In the genomic region with DNA sequence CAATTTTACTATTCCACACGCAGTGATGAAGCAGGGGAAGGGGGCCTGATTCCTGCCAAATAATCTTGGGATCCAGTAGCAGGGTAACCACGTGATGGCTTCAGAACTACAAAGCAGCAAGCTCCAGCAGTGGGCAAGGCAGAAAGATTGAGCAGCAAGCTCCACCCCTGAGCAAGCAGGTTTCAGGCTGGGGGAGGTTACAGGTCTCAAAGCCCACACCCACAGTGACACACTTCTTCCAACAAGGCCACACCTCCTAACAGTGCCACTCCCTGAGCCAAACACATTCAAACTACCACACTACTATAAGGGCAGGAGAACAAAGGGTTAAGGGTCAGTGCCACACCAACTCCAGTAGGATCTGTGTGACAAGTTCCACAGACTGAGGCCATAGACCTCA, we compare ENCODE assay signal across 15 mouse cellular contexts. TPM values are rescaled to one million over a fixed set of nuclear protein-coding genes. Genes with fewer than 3 reads are reported as not detected.
A peak's percentile ranks its signal among the peaks of the same experiment; 100 is the strongest.
DNase-seq lines count a peak whose midpoint lies in the region; ATAC-seq lines count a peak whose summit lies in the region.
"Had no signal": no experiment of that assay in that cellular context is flagged by ENCODE, and none has a peak within 500 bp of the region (broad histone marks: within the 10 kb centered on the region; RNA-seq: fewer than 3 reads in every experiment).

No protein-coding gene starts in this region.

- H3K4me1 ChIP-seq in megakaryocyte, embryonic 14.5 days: peaks cover 36% of the 10 kb centered on the region
- peaks cover 20% of the 10 kb centered on the region for H3K4me1 ChIP-seq in liver, embryonic 13.5 days (replicated peaks)
- H3K4me1 ChIP-seq in midbrain, embryonic 11.5 days (ENCODE audit: control insufficient read depth, insufficient read depth, low read length): no peaks in the 10 kb centered on the region
- H3K4me1 ChIP-seq: embryonic facial prominence, embryonic 15.5 days; heart, embryonic 10.5 days; hindbrain, embryonic 15.5 days had no signal

- peak overlapping the region; percentile 17; the same call in 1 of the 2 replicates for H3K4me2 ChIP-seq in liver, embryonic 13.5 days
- no peak overlapping the region for H3K4me2 ChIP-seq in midbrain, embryonic 11.5 days
- H3K4me2 ChIP-seq: embryonic facial prominence, embryonic 15.5 days; hindbrain, embryonic 15.5 days had no signal

- peaks cover 18% of the 10 kb centered on the region for H3K36me3 ChIP-seq in megakaryocyte, embryonic 14.5 days (replicated peaks; ENCODE audit: low read length)
- H3K36me3 ChIP-seq in liver, embryonic 13.5 days: peaks cover 6% of the 10 kb centered on the region
- H3K36me3 ChIP-seq in midbrain, embryonic 11.5 days (ENCODE audit: control insufficient read depth, insufficient read depth, low read length): peaks cover under 1% of the 10 kb centered on the region; the same call in 1 of the 2 replicates

- no peaks in the 10 kb centered on the region for H3K9me3 ChIP-seq in megakaryocyte, embryonic 14.5 days
- H3K9me3 ChIP-seq in liver, embryonic 13.5 days (replicated peaks): no peaks in the 10 kb centered on the region
- H3K9me3 ChIP-seq in midbrain, embryonic 11.5 days (ENCODE audit: control insufficient read depth, low read length): no peaks in the 10 kb centered on the region
- H3K9me3 ChIP-seq: embryonic facial prominence, embryonic 15.5 days; heart, embryonic 10.5 days; hindbrain, embryonic 15.5 days had no signal

- WGBS in liver, embryonic 13.5 days (ENCODE audit: insufficient replicate concordance): 34% methylated on average over 2 of the region's 2 CpGs
- WGBS in midbrain, embryonic 11.5 days: 44% methylated on average over 2 of the region's 2 CpGs

- no peak for ATAC-seq in megakaryocyte, adult 5-6 weeks (ENCODE audit: poor library complexity, severe bottlenecking)
- ATAC-seq in activated CD4-positive, CD25-positive, alpha-beta regulatory T cell, adult 4 months: peak; percentile 57
- ATAC-seq in liver, embryonic 13.5 days (ENCODE audit: low read depth): peak; percentile 76
- ATAC-seq in midbrain, embryonic 11.5 days (ENCODE audit: low FRiP score): no peak
- no peak for ATAC-seq in granulocyte monocyte progenitor cell, adult 5-6 weeks (replicated peaks; ENCODE audit: poor library complexity, severe bottlenecking)
- ATAC-seq: midbrain, embryonic 16.5 days had no signal

- H3K27ac ChIP-seq in liver, embryonic 13.5 days: no peak overlapping the region
- no peak overlapping the region for H3K27ac ChIP-seq in midbrain, embryonic 11.5 days (ENCODE audit: low read depth, low read length)
- H3K27ac ChIP-seq: embryonic facial prominence, embryonic 15.5 days; heart, embryonic 10.5 days; hindbrain, embryonic 15.5 days had no signal

- H3K4me3 ChIP-seq in megakaryocyte, embryonic 14.5 days (replicated peaks): peak overlapping the region; percentile 57
- H3K4me3 ChIP-seq in liver, embryonic 13.5 days (replicated peaks): no peak overlapping the region
- H3K4me3 ChIP-seq in midbrain, embryonic 11.5 days (ENCODE audit: low read depth, low read length): no peak overlapping the region
- H3K4me3 ChIP-seq: embryonic facial prominence, embryonic 15.5 days; heart, embryonic 10.5 days; hindbrain, embryonic 15.5 days had no signal

- no peak overlapping the region for H3K9ac ChIP-seq in liver, embryonic 13.5 days
- no peak overlapping the region for H3K9ac ChIP-seq in midbrain, embryonic 11.5 days (ENCODE audit: low read length)
- H3K9ac ChIP-seq: embryonic facial prominence, embryonic 15.5 days; hindbrain, embryonic 15.5 days had no signal

- peaks cover 13% of the 10 kb centered on the region for H3K27me3 ChIP-seq in megakaryocyte, embryonic 14.5 days (replicated peaks)
- H3K27me3 ChIP-seq in liver, embryonic 13.5 days: no peaks in the 10 kb centered on the region
- H3K27me3 ChIP-seq in midbrain, embryonic 11.5 days (ENCODE audit: control insufficient read depth, insufficient read depth, low read length): no peaks in the 10 kb centered on the region
- H3K27me3 ChIP-seq: embryonic facial prominence, embryonic 15.5 days; hindbrain, embryonic 15.5 days had no signal

- peak; percentile 35 for DNase-seq in liver, embryonic 13.5 days
- DNase-seq in midbrain, embryonic 11.5 days (ENCODE audit: low spot score, missing footprints): no peak
- DNase-seq in gastrocnemius, postnatal 25 days: no peak
- no peak for DNase-seq in embryo, embryonic 10.5 days (ENCODE audit: low spot score)
- DNase-seq: cerebellum, adult 9-11 months; kidney, postnatal 4 days; lung, adult 2 months had no signal

RNA-seq across cellular contexts. Expression of gene Mxd3, which starts 9.6 kb away (rescaled TPM):
- polyA plus RNA-seq in megakaryocyte, embryonic 14.5 days (2012; ENCODE audit: insufficient read depth, low replicate concordance): 5.7 TPM in 1 of 2 replicates, not detected in the other
- total RNA-seq in megakaryocyte, adult 5-6 weeks (2015): 33.1 and 36.5 TPM in 2 replicates
- total RNA-seq in megakaryocyte, adult 5-6 weeks (2017): 31.4 and 36.1 TPM in 2 replicates
- polyA plus RNA-seq in activated CD4-positive, CD25-positive, alpha-beta regulatory T cell, adult 4 months (2017; shearing (Covaris generic)): 10 to 100 TPM in 1 of 2 experiments, 1 to 10 TPM in 1; 9.2 to 12.4 TPM
- polyA plus RNA-seq in liver, embryonic 13.5 days (2015; fragmentation: Nextera tagmentation; extraction: Ambion mirVana): 22.0 and 23.0 TPM in 2 replicates
- polyA plus RNA-seq in midbrain, embryonic 11.5 days (2014; fragmentation: Nextera tagmentation; extraction: Ambion mirVana): 26.9 and 30.6 TPM in 2 replicates
- total RNA-seq in granulocyte monocyte progenitor cell, adult 5-6 weeks (2014; fragmentation: Nextera tagmentation): 1.3 and 2.0 TPM in 2 replicates
- total RNA-seq in granulocyte monocyte progenitor cell, adult 5-6 weeks (2017): 3.8 and 4.7 TPM in 2 replicates
- 1 to 10 TPM in 1 of 2 experiments, under 1 TPM in 1; 0.72 to 1.5 TPM for total RNA-seq in gastrocnemius, postnatal 25 days (2021)

RNA-seq across cellular contexts. Expression of gene Rab24, which starts 17.5 kb away (rescaled TPM):
- 23.5 and 94.6 TPM in 2 replicates for polyA plus RNA-seq in megakaryocyte, embryonic 14.5 days (2012; ENCODE audit: insufficient read depth, low replicate concordance)
- 228 and 247 TPM in 2 replicates for total RNA-seq in megakaryocyte, adult 5-6 weeks (2015)
- 47.0 and 54.4 TPM in 2 replicates for total RNA-seq in megakaryocyte, adult 5-6 weeks (2017)
- polyA plus RNA-seq in activated CD4-positive, CD25-positive, alpha-beta regulatory T cell, adult 4 months (2017; shearing (Covaris generic)): 10 to 100 TPM; 10.3 to 13.3 TPM
- polyA plus RNA-seq in liver, embryonic 13.5 days (2015; fragmentation: Nextera tagmentation; extraction: Ambion mirVana): 38.0 and 45.0 TPM in 2 replicates
- 87.9 and 88.0 TPM in 2 replicates for polyA plus RNA-seq in midbrain, embryonic 11.5 days (2014; fragmentation: Nextera tagmentation; extraction: Ambion mirVana)
- 87.6 and 100 TPM in 2 replicates for total RNA-seq in granulocyte monocyte progenitor cell, adult 5-6 weeks (2014; fragmentation: Nextera tagmentation)
- 34.3 and 37.4 TPM in 2 replicates for total RNA-seq in granulocyte monocyte progenitor cell, adult 5-6 weeks (2017)
- 10 to 100 TPM; 29.0 to 30.2 TPM for total RNA-seq in gastrocnemius, postnatal 25 days (2021)

RNA-seq across cellular contexts. Expression of gene Prelid1, which starts 19.0 kb away (rescaled TPM):
- polyA plus RNA-seq in megakaryocyte, embryonic 14.5 days (2012; ENCODE audit: insufficient read depth, low replicate concordance): 484 and 629 TPM in 2 replicates
- 455 and 498 TPM in 2 replicates for total RNA-seq in megakaryocyte, adult 5-6 weeks (2015)
- total RNA-seq in megakaryocyte, adult 5-6 weeks (2017): 146 and 163 TPM in 2 replicates
- 100 to 1,000 TPM; 282 to 313 TPM for polyA plus RNA-seq in activated CD4-positive, CD25-positive, alpha-beta regulatory T cell, adult 4 months (2017; shearing (Covaris generic))
- 234 and 240 TPM in 2 replicates for polyA plus RNA-seq in liver, embryonic 13.5 days (2015; fragmentation: Nextera tagmentation; extraction: Ambion mirVana)
- polyA plus RNA-seq in midbrain, embryonic 11.5 days (2014; fragmentation: Nextera tagmentation; extraction: Ambion mirVana): 404 and 434 TPM in 2 replicates
- total RNA-seq in granulocyte monocyte progenitor cell, adult 5-6 weeks (2014; fragmentation: Nextera tagmentation): 248 and 296 TPM in 2 replicates
- 111 and 115 TPM in 2 replicates for total RNA-seq in granulocyte monocyte progenitor cell, adult 5-6 weeks (2017)
- total RNA-seq in gastrocnemius, postnatal 25 days (2021): 10 to 100 TPM; 23.9 to 30.5 TPM

RNA-seq across cellular contexts. Expression of gene Lman2, which starts 23.3 kb away (rescaled TPM):
- 59.9 and 62.1 TPM in 2 replicates for polyA plus RNA-seq in megakaryocyte, embryonic 14.5 days (2012; ENCODE audit: insufficient read depth, low replicate concordance)
- 73.6 and 74.9 TPM in 2 replicates for total RNA-seq in megakaryocyte, adult 5-6 weeks (2015)
- total RNA-seq in megakaryocyte, adult 5-6 weeks (2017): 91.4 and 96.4 TPM in 2 replicates
- polyA plus RNA-seq in activated CD4-positive, CD25-positive, alpha-beta regulatory T cell, adult 4 months (2017; shearing (Covaris generic)): 10 to 100 TPM; 46.7 to 58.6 TPM
- polyA plus RNA-seq in liver, embryonic 13.5 days (2015; fragmentation: Nextera tagmentation; extraction: Ambion mirVana): 59.1 and 65.6 TPM in 2 replicates
- 75.3 and 82.5 TPM in 2 replicates for polyA plus RNA-seq in midbrain, embryonic 11.5 days (2014; fragmentation: Nextera tagmentation; extraction: Ambion mirVana)
- 150 and 177 TPM in 2 replicates for total RNA-seq in granulocyte monocyte progenitor cell, adult 5-6 weeks (2014; fragmentation: Nextera tagmentation)
- 128 and 145 TPM in 2 replicates for total RNA-seq in granulocyte monocyte progenitor cell, adult 5-6 weeks (2017)
- total RNA-seq in gastrocnemius, postnatal 25 days (2021): 10 to 100 TPM; 35.1 to 35.7 TPM

RNA-seq across cellular contexts. Expression of gene Rgs14, which starts 30.3 kb away (rescaled TPM):
- polyA plus RNA-seq in megakaryocyte, embryonic 14.5 days (2012; ENCODE audit: insufficient read depth, low replicate concordance): 6.2 and 8.4 TPM in 2 replicates
- 55.3 and 56.5 TPM in 2 replicates for total RNA-seq in megakaryocyte, adult 5-6 weeks (2015)
- 68.1 and 75.0 TPM in 2 replicates for total RNA-seq in megakaryocyte, adult 5-6 weeks (2017)
- 10 to 100 TPM; 51.5 to 69.6 TPM for polyA plus RNA-seq in activated CD4-positive, CD25-positive, alpha-beta regulatory T cell, adult 4 months (2017; shearing (Covaris generic))
- 1.4 and 1.8 TPM in 2 replicates for polyA plus RNA-seq in liver, embryonic 13.5 days (2015; fragmentation: Nextera tagmentation; extraction: Ambion mirVana)
- 0.37 and 0.72 TPM in 2 replicates for polyA plus RNA-seq in midbrain, embryonic 11.5 days (2014; fragmentation: Nextera tagmentation; extraction: Ambion mirVana)
- 12.8 and 16.4 TPM in 2 replicates for total RNA-seq in granulocyte monocyte progenitor cell, adult 5-6 weeks (2014; fragmentation: Nextera tagmentation)
- 7.0 and 8.8 TPM in 2 replicates for total RNA-seq in granulocyte monocyte progenitor cell, adult 5-6 weeks (2017)
- total RNA-seq in gastrocnemius, postnatal 25 days (2021): under 1 TPM; 0.15 to 0.35 TPM

Comparison
In these comparisons a context has a peak if more than half of its experiments do, and no peak if none do; other contexts are left out.
1. ATAC-seq: peak in activated CD4-positive, CD25-positive, alpha-beta regulatory T cell, adult 4 months (single experiment) and liver, embryonic 13.5 days (single experiment); none in megakaryocyte, adult 5-6 weeks (single experiment), midbrain, embryonic 11.5 days (single experiment) and granulocyte monocyte progenitor cell, adult 5-6 weeks (single experiment).